Mouse (Mus musculus) kidney, adult 18-20 months (tissue): Measurements from ENCODE around the gene Gltpd2.

Source experiments
- DNase-seq: peaks from one replicate; pipeline ENCODE4 v3.0.0; 2021

Gene Gltpd2

DNA sequence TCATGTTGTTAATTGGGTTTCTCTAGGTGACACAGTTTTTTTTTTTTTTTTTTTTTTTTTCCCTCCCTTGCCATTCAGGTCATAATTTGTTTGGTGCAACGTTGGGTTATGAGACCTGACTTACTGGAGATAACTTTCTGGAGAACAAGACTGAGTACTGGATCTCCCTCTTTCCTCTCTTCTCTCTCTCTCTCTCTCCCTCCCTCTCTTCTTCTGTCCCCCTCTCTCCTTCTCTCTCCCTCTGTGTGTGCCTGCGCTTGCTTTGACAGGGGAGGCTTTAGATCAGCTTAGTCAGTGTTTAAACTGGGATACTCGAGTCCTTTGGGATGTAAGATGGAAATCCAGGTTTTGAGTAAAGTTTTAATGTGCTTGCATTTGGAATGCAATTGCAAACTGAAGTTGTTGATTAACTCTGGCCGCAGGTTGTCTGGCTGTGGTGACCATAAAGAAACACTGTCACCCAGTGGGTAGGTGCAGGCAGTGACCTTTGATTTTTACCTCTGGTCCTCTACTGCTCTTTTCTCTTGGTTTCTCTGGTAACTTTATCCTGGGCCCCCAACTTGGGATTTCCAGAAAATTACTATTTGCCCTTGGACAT is 45.4 kb downstream of the Gltpd2 start:
- peak; percentile 54 for DNase-seq

- DNase-seq, result no peak
Observed at GRCm38 (mm10) chr11:70566586-70566985, 47.6 kb downstream of the Gltpd2 start.
